Mouse (Mus musculus): ENCODE measurements at regions not wholly inside any gene's neighbourhood (a gene's known extent, or its start where the extent isn't known, plus 50 kb on each side); places are given as distances from the start of the nearest gene placed in this dataset.

GRCm38 (mm10) chr3:37936251-37936931 is 212.1 kb upstream of the Gm5148 start:
- peak; percentile 42 for DNase-seq (ENCODE audit: extremely low spot score, low read depth, low spot score)

DNA sequence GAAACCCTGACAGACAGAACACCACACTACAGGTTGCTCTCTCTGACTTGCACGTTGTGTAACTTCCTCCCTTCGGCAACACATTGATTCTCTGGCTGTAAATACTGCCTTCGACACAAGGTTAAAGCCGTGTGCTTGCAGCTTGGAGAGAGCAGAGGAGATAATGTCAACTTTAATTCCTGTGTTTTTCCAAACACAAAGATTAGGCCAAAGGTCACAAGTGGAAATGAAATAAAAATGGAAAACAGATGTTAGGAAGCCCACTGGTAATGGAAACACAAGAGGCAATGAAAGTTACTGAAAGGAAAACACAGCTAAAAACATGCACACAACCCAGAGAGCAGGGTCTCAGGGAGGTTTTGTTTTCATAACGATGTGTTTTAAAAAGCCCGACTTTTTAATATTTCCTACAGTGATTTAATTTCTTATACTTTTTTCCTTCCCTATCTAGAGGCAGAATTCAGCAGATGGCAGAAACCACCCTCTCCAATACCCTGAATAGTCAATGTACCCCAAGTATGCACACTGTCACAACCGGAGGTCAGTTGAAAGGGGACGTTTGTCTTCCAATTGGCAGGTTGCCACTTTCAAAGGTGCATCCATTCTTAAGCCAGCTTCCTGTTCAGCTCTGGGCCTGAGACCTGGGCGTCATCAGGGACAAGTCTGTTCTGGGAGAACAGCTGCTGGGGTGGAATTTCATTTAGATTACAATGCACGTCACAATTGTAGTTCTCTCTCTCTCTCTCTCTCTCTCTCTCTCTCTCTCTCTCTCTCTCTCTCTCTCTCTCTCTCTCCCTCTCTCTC is 210.8 kb upstream of the Gm5148 start:
- peak; percentile 83 for DNase-seq (ENCODE audit: extremely low spot score, low read depth, low spot score)

- no peak for DNase-seq (ENCODE audit: extremely low spot score, low read depth, low spot score)
These were observed 209.9 kb upstream of the Gm5148 start for GRCm38 (mm10) chr3:37934236-37934635.

GRCm38 (mm10) chr3:37928731-37929130 is 204.4 kb upstream of the Gm5148 start:
- DNase-seq (ENCODE audit: extremely low spot score, low read depth, low spot score) = no peak

DNA sequence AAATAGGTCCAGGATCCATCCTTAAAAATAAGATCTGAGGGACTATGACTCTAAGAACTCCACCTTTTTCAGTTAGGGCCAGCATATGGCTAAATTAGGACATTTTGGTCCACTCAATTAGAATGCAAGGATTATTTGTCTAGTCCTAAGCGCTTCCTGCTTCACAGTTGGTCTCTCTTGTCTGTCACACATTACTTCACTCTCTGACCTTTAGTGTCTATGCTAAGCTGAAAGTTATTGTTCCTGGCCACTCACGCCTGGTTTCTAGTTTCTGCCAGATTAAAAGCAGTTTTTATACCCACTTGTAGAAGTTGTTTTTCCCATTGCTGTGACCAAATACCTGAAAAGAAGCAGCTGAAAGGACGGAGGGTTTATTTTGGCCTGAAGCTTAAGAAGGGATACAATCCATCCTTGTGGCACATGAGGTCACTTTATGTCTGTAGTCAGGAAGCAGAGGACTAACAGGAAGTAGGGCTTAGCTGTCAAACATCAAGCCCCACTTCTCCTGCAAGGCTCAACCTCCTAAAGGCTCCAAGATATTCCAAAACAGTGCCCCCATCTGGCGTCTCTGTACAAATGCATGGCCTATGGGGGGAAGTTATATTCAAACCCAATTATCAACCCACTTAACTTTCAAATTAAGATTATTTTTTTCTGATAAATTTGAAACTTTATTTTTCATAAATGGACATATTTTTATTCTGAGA is 195.3 kb upstream of the Gm5148 start:
- DNase-seq (ENCODE audit: extremely low spot score, low read depth, low spot score) = no peak

GRCm38 (mm10) chr3:37916786-37917479 is 192.6 kb upstream of the Gm5148 start:
- DNase-seq (ENCODE audit: extremely low spot score, low read depth, low spot score) = no peak

GRCm38 (mm10) chr3:37916281-37916680 is 192.0 kb upstream of the Gm5148 start:
- no peak for DNase-seq (ENCODE audit: extremely low spot score, low read depth, low spot score)

GRCm38 (mm10) chr3:37915673-37916072 is 191.4 kb upstream of the Gm5148 start:
- no peak for DNase-seq (ENCODE audit: extremely low spot score, low read depth, low spot score)

DNA sequence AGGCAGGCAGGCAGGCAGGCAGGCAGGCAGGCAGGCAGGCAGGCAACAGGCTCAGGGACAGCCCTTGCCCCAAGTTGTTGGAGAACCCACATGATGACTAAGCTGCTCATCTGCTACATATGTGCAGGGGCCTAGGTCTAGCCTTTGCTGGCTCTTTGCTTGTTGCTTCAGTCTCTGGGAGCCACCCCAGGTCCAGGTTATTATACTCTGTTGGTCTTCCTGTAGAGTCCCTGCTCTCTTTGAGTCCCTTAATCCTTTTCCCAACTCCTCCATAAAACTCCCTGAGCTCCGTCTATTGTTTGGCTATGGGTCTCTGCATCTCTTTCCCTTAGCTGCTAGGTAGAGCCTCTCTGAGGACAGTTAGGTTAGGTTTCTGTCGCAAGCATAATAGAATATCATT is 189.8 kb upstream of the Gm5148 start:
- DNase-seq (ENCODE audit: extremely low spot score, low read depth, low spot score) = no peak

GRCm38 (mm10) chr3:37909821-37910220 is 185.5 kb upstream of the Gm5148 start:
- no peak for DNase-seq (ENCODE audit: extremely low spot score, low read depth, low spot score)

DNA sequence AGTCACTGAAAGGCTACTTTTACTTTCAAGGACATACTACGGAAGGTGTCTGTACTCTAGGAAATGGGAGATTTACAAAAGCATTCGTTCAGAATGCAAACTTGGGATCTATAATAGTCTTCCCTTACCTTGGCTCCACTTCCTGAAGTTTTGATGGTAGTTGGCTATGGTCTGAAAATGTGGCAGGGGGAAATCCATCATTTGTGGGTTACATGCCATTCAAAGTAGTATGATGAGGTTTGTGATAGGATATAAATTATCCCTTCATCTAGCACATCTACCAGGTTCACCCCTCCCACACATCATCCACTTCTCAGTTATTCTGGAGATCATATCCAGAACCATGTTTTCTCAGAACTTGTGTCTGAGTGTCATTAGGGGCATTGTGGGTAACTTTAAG is 184.7 kb upstream of the Gm5148 start:
- no peak for DNase-seq (ENCODE audit: extremely low spot score, low read depth, low spot score)

DNA sequence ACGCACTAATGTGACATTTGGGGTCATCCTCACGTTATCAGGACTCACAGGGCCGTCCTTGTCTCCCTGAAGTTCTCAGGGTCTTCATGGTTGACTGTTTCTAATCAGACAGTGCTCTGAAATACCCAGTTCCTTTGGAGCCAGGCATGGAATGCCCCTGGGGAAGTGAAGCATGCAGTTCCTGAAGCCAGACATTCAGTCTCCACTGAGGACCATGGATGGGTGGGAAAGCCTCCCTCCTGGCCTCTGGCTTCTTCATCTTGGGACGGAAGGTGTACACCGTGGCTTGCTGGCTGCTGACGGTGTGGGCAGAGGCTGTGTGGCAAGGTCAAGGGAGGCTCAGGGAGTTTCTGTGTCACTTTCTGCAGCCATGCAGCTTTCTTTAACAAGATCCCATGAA is 184.2 kb upstream of the Gm5148 start:
- no peak for DNase-seq (ENCODE audit: extremely low spot score, low read depth, low spot score)

- no peak for DNase-seq (ENCODE audit: extremely low spot score, low read depth, low spot score)
These were observed 183.3 kb upstream of the Gm5148 start for GRCm38 (mm10) chr3:37907432-37908088.

DNA sequence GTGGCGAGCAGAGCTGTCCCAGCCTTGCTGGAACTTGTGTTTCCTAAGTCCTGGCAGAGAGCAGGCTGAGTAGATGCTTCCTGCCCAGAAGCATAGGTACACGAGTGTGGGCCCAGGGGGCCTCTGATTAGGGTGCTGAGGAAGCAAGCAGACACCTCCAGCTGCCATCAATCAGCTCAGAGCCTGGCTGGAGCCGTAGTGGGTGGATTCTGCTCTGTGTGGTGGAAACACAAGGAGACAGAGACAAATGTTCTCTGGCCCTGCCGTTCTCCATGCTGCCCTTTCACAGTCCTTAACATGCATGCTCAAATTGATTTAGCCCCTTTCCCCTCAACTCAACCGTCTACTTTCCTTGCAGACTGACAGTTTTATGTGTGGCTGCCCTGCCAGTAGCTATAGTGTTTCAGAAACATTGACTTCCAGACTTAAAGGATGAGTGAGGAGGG is 182.5 kb upstream of the Gm5148 start:
- DNase-seq (ENCODE audit: extremely low spot score, low read depth, low spot score) = no peak

DNA sequence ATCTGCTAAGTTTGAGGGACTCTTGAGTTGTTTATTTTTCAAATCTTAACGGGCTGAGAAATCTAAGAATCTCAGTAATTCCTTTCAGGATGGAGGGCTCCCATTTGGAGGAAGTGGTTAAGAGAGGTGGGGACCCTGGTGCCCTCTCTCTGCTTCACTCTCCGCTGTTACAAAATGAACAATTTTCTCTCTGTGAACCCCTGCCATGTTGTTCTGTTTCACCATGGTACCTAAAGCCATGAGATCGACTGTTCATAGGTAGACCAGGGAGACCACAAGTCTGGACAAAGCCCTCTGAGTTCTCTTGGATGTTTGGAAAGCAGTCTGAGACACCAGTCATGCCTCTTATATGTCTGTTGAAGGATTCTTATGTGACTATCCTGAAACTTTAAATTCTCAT is 179.9 kb upstream of the Gm5148 start:
- DNase-seq (ENCODE audit: extremely low spot score, low read depth, low spot score) = no peak

- DNase-seq (ENCODE audit: extremely low spot score, low read depth, low spot score) = no peak
These were observed 179.2 kb upstream of the Gm5148 start for GRCm38 (mm10) chr3:37903482-37903881.

GRCm38 (mm10) chr3:37903021-37903420 is 178.7 kb upstream of the Gm5148 start:
- no peak for DNase-seq (ENCODE audit: extremely low spot score, low read depth, low spot score)

DNA sequence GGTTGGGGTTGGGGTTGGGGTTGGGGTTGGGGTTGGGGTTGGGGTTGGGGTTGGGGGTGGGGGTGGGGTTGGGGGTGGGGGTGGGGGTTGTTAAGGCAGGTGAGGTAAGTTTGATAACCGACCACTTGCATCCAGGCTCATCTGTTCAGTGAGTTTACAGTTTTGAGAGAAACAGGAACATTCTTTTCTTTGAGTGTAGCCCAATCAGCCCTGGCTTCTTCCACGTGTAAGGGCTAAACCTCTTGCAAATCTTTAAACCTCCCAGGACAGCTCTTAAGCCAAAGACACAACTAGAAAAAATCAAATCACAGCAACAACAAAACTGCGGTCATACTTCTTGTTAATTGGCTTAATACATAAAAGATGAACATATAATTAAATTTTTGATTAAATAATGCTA is 173.1 kb upstream of the Gm5148 start:
- DNase-seq (ENCODE audit: extremely low spot score, low read depth, low spot score) = no peak

DNA sequence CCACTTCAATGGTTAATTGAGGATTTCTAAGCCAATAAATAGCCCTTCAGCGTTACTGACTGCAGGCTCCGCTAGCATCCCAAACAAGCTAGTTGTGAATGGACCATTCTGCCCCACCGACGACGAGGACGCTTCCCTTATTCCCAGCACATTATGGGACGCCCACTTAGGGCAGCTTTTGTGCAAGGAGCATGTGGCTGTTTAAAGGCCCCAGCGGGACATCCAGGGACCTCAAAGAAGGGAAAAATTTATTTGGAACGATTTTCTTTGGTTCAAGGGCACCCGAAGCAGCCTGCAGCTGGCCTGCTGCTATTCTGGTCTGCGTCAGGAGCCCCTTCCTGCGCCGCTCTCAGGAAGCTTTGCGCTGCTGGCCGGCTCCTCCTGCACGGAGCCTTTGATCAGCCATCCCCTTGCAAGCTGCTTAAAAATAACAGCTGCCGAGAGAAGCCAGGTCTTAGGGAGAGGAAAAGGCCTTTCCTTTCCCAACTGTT is 172.6 kb upstream of the Gm5148 start:
- no peak for DNase-seq (ENCODE audit: extremely low spot score, low read depth, low spot score)

- DNase-seq (ENCODE audit: extremely low spot score, low read depth, low spot score) = no peak
These were observed 170.3 kb upstream of the Gm5148 start for GRCm38 (mm10) chr3:37894599-37894998.

DNA sequence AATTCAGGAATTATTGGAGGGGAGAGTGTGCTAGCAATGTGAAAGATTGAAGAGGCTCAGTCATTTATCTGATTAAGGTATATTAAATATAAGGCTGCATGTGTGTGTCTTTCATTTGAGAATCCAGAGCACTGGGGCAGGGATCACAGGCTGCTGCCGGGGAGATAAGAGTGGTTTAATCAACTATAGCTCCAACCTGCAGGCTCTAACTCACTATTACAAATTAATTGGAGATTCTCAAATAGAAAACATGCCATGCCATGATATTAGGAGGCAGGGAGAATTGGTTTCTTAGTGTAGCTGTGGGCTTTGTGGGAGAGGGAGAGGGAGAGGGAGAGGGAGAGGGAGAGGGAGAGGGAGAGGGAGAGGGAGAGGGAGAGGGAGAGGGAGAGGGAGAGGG is 165.9 kb upstream of the Gm5148 start:
- DNase-seq (ENCODE audit: extremely low spot score, low read depth, low spot score) = no peak

All from hindlimb bud, embryonic 11.5 days (tissue).